Mouse (Mus musculus) cerebellum, adult 2 months (tissue): ENCODE data around the gene C1qtnf1.

Experiments used
- CTCF ChIP-seq: fragments of 200-500 bp; IDR thresholded peaks from 2 replicates; pipeline ENCODE4 v1.5.1; 2011; ENCODE audit warnings: low read depth, mild to moderate bottlenecking, control low read depth, low read length, moderate library complexity, borderline replicate concordance; ENCODE audit not compliant: insufficient read depth
- POLR2A ChIP-seq: fragments of 200-500 bp; IDR thresholded peaks from 2 replicates; pipeline ENCODE4 v1.6.1; 2011; ENCODE audit warnings: low read length, control low read depth, borderline replicate concordance; ENCODE audit not compliant: insufficient read depth

DNA sequence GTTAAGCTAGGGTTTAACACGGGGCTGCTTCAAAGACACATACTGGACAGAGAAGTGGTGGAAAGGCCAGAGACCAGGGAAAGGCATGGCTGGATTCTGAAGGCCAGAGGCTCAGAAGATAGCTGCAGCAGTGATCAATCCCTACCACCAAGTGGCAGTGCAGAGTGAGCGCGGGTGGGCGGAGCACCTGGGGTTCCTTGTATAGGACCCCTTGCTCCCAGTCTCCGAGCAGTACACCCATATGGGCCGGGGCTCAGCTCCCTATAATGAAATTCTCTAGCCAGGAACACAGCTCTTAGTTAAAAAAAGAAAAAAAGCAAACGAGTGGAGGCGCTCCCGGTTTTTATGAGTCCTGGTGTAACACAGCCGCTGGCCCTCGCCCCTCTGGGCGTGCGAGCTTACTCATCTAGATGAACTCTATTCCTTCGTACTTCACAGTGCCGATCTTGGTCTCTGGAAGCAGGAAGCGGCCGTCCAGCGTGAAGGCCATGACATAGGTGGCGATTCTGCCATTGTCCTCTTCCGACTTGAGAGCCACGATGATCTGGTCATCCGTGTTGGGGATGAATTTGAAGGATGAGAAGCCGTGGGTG lies 20.6 kb upstream of the C1qtnf1 start:
- TF ChIP-seq CTCF (no peak), POLR2A (no peak)
